Mouse (Mus musculus): Measurements from ENCODE around the gene Stx12. TPM values are rescaled to one million over a fixed set of nuclear protein-coding genes. Genes with fewer than 3 reads are reported as not detected.

Stx12 gene
- polyA plus RNA-seq, 1 experiment from 2014 or later = 165 TPM

DNA sequence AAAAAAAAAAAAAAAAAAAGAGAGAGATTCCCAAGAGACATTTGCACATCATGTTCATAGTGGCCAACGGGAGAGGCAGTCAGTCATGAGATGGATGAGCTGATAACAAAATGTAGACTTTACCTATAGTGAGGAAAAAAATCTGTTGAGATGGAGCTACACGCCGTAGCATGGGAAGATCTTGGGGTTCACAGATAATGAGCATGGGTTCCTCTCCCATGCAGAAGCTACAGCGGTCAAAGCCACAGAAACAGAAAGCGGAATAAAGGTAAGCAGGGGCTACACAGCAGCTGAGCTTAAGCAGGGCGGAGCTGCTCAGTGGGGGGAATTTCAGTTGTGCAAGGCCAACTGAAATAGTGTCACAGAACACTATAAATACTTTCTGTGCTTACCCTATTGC is 80.0 kb downstream of the Stx12 start:
- no peaks in the 10 kb centered on the region for H3K9me3 ChIP-seq (ENCODE audit: control insufficient read depth, low read length)

DNA sequence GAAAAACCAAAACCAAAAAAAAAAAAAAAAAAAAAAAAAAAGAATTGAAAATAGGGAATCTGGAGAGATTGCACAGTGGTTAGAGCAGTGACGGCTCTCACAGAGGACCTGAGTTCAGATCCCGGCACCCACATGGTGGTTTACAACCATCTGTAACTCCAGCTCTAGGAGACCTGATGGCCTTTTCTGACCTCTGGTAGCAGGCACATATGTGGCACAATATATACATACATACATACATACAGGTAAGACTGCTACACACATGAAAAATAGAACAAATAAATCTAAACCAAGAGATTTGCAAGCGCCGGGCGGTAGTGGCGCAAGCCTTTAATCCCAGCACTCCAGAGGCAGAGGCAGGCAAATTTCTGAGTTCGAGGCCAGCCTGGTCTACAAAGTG is 80.4 kb downstream of the Stx12 start:
- H3K9ac ChIP-seq = no peak overlapping the region
- no peaks in the 10 kb centered on the region for H3K36me3 ChIP-seq (replicated peaks; ENCODE audit: control insufficient read depth, insufficient read depth)
- 96% methylated on average over 7 of the region's 7 CpGs for WGBS
- H3K4me2 ChIP-seq (replicated peaks) = no peak overlapping the region
- no peak for ATAC-seq (ENCODE audit: low FRiP score)
- H3K9me3 ChIP-seq (ENCODE audit: control insufficient read depth, low read length) = no peaks in the 10 kb centered on the region
- H3K4me1 ChIP-seq (replicated peaks; ENCODE audit: control insufficient read depth, insufficient read depth, low read length) = no peaks in the 10 kb centered on the region
- H3K27ac ChIP-seq = no peak overlapping the region
- no peaks in the 10 kb centered on the region for H3K27me3 ChIP-seq (ENCODE audit: control insufficient read depth, insufficient read depth, low read length)
- no peak for DNase-seq (ENCODE audit: low spot score)
- no peak overlapping the region for H3K4me3 ChIP-seq (replicated peaks; ENCODE audit: low read length)

More for the DNA sequence above, 80.0 kb downstream of the Stx12 start:
- no peak overlapping the region for H3K27ac ChIP-seq
- ATAC-seq (ENCODE audit: low FRiP score) (no peak), DNase-seq (ENCODE audit: low spot score) (no peak)
- H3K4me3 ChIP-seq (replicated peaks; ENCODE audit: low read length) = no peak overlapping the region
- H3K4me2 ChIP-seq (replicated peaks) = no peak overlapping the region
- H3K36me3 ChIP-seq (replicated peaks; ENCODE audit: control insufficient read depth, insufficient read depth) = no peaks in the 10 kb centered on the region
- WGBS = 90% methylated on average over 6 of the region's 6 CpGs
- no peak overlapping the region for H3K9ac ChIP-seq
- no peaks in the 10 kb centered on the region for H3K27me3 ChIP-seq (ENCODE audit: control insufficient read depth, insufficient read depth, low read length)
- no peaks in the 10 kb centered on the region for H3K4me1 ChIP-seq (replicated peaks; ENCODE audit: control insufficient read depth, insufficient read depth, low read length)

Other genes with a start within 250 kb of the Stx12 start
- gene Eya3, start 245.5 kb downstream of the Stx12 start, polyA plus RNA-seq (2014; fragmentation: Nextera tagmentation; extraction: Ambion mirVana) = 10.5 and 11.4 TPM in 2 replicates
- gene Xkr8, start 152.0 kb downstream of the Stx12 start, polyA plus RNA-seq (2014; fragmentation: Nextera tagmentation; extraction: Ambion mirVana) = 7.4 and 8.8 TPM in 2 replicates
- 0.68 and 0.99 TPM in 2 replicates for gene Smpdl3b, start 127.3 kb downstream of the Stx12 start, polyA plus RNA-seq (2014; fragmentation: Nextera tagmentation; extraction: Ambion mirVana)
- gene Rpa2, start 116.2 kb downstream of the Stx12 start, polyA plus RNA-seq (2014; fragmentation: Nextera tagmentation; extraction: Ambion mirVana) = 37.0 and 46.7 TPM in 2 replicates
- gene Themis2, start 88.1 kb downstream of the Stx12 start, polyA plus RNA-seq (2014; fragmentation: Nextera tagmentation; extraction: Ambion mirVana) = 0.61 and 0.71 TPM in 2 replicates
- 49.3 and 62.7 TPM in 2 replicates for gene Ppp1r8, start 41.3 kb downstream of the Stx12 start, polyA plus RNA-seq (2014; fragmentation: Nextera tagmentation; extraction: Ambion mirVana)
- 37.7 and 39.5 TPM in 2 replicates for gene Fam76a, start 38.0 kb upstream of the Stx12 start, polyA plus RNA-seq (2014; fragmentation: Nextera tagmentation; extraction: Ambion mirVana)
- gene Fgr, start 89.6 kb upstream of the Stx12 start, polyA plus RNA-seq (2014; fragmentation: Nextera tagmentation; extraction: Ambion mirVana) = 0.14 and 0.17 TPM in 2 replicates
- gene Ahdc1, start 126.8 kb upstream of the Stx12 start, polyA plus RNA-seq (2014; fragmentation: Nextera tagmentation; extraction: Ambion mirVana) = 12.9 and 13.4 TPM in 2 replicates
- gene Wasf2, start 246.0 kb upstream of the Stx12 start, polyA plus RNA-seq (2014; fragmentation: Nextera tagmentation; extraction: Ambion mirVana) = 21.0 and 23.9 TPM in 2 replicates